Mouse (Mus musculus) bone marrow macrophage, adult 2 months (primary cell): ENCODE measurements around the gene Fam205c.

Source experiments
- CTCF ChIP-seq: IDR thresholded peaks from 2 replicates; pipeline ENCODE4 v1.5.1; 2012; ENCODE audit warnings: low read depth, mild to moderate bottlenecking, low read length, moderate library complexity
- POLR2A ChIP-seq: IDR thresholded peaks from 2 replicates; pipeline ENCODE4 v1.6.1; 2012; ENCODE audit warnings: mild to moderate bottlenecking, low read depth, low read length, borderline replicate concordance

- TF ChIP-seq CTCF (no peak), POLR2A (no peak)
Measured at GRCm38 (mm10) chr4:42877657-42878056, 3.6 kb upstream of the Fam205c start.
